9 mouse cellular contexts compared by ENCODE assay signal in genomic region chrX:110814592-110815548, GRCm38 (mm10). TPM values are rescaled to one million over a fixed set of nuclear protein-coding genes. Genes with fewer than 3 reads are reported as not detected.
DNase-seq lines count a peak whose midpoint lies in the region; ATAC-seq and TF ChIP-seq lines count a peak whose summit lies in the region.
"Had no signal": no experiment of that assay in that cellular context is flagged by ENCODE, and none has a peak within 500 bp of the region (broad histone marks: within the 10 kb centered on the region; RNA-seq: fewer than 3 reads in every experiment).

No protein-coding gene starts in this region.

- TF ChIP-seq CTCF in cortical plate, adult 2 months (IDR thresholded peaks at IDR 0.05; ENCODE audit: extremely low read depth, insufficient read depth, low read length) = no peak

- peak overlapping the region; percentile 34 for H3K4me3 ChIP-seq in kidney, embryonic 14.5 days (ENCODE audit: low read length)
- H3K4me3 ChIP-seq in cortical plate, adult 2 months (ENCODE audit: insufficient read depth, low read length) = peak overlapping the region; percentile 64
- H3K4me3 ChIP-seq in hindbrain, embryonic 11.5 days (ENCODE audit: low read depth, low read length) = peak overlapping the region; percentile 60
- peak overlapping the region; percentile 56 for H3K4me3 ChIP-seq in midbrain, embryonic 14.5 days (replicated peaks; ENCODE audit: low read depth, low read length)

- TF ChIP-seq POLR2A in cortical plate, adult 2 months (IDR thresholded peaks at IDR 0.05; ENCODE audit: extremely low read depth, insufficient read depth, low read length) = no peak

- peak; percentile 75 for ATAC-seq in kidney, embryonic 14.5 days (ENCODE audit: low FRiP score, low TSS enrichment)
- peak; percentile 17 for ATAC-seq in hindbrain, embryonic 11.5 days (ENCODE audit: low FRiP score)
- peak; percentile 19 for ATAC-seq in midbrain, embryonic 14.5 days (ENCODE audit: low FRiP score, low TSS enrichment)
- ATAC-seq in megakaryocyte-erythroid progenitor cell, adult 5-6 weeks (replicated peaks; ENCODE audit: low FRiP score, low TSS enrichment, poor library complexity, severe bottlenecking) = no peak

- 26% methylated on average over 52 of the region's 52 CpGs for WGBS in kidney, embryonic 14.5 days
- WGBS in hindbrain, embryonic 11.5 days = 12% methylated on average over 48 of the region's 52 CpGs
- WGBS in midbrain, embryonic 14.5 days = 22% methylated on average over 52 of the region's 52 CpGs

- no peaks in the 10 kb centered on the region for H3K4me1 ChIP-seq in kidney, embryonic 14.5 days (ENCODE audit: control insufficient read depth, insufficient read depth, low read length)
- no peaks in the 10 kb centered on the region for H3K4me1 ChIP-seq in cortical plate, adult 2 months (ENCODE audit: control insufficient read depth, insufficient read depth, low read length)
- no peaks in the 10 kb centered on the region for H3K4me1 ChIP-seq in hindbrain, embryonic 11.5 days (replicated peaks; ENCODE audit: control insufficient read depth, insufficient read depth, low read length)
- H3K4me1 ChIP-seq in midbrain, embryonic 14.5 days (ENCODE audit: control insufficient read depth, insufficient read depth, low read length) = no peaks in the 10 kb centered on the region

- H3K27me3 ChIP-seq in kidney, embryonic 14.5 days (ENCODE audit: control insufficient read depth, insufficient read depth, low read length) = peaks cover 23% of the 10 kb centered on the region; the same call in 1 of the 2 replicates
- no peaks in the 10 kb centered on the region for H3K27me3 ChIP-seq in hindbrain, embryonic 11.5 days (ENCODE audit: control insufficient read depth, insufficient read depth, low read length)
- H3K27me3 ChIP-seq in midbrain, embryonic 14.5 days (ENCODE audit: control insufficient read depth, insufficient read depth, low read length) = no peaks in the 10 kb centered on the region

- no peak overlapping the region for H3K9ac ChIP-seq in kidney, embryonic 14.5 days (ENCODE audit: low read depth, low read length)
- peak overlapping the region; percentile 74 for H3K9ac ChIP-seq in hindbrain, embryonic 11.5 days (ENCODE audit: low read depth, low read length)
- peak overlapping the region; percentile 80 for H3K9ac ChIP-seq in midbrain, embryonic 14.5 days (replicated peaks; ENCODE audit: low read length)

- no peaks in the 10 kb centered on the region for H3K36me3 ChIP-seq in kidney, embryonic 14.5 days (ENCODE audit: control insufficient read depth, insufficient read depth, low read length)
- H3K36me3 ChIP-seq in hindbrain, embryonic 11.5 days (ENCODE audit: control insufficient read depth, insufficient read depth, low read length) = no peaks in the 10 kb centered on the region
- no peaks in the 10 kb centered on the region for H3K36me3 ChIP-seq in midbrain, embryonic 14.5 days (ENCODE audit: control insufficient read depth, insufficient read depth, low read length)

- no peaks in the 10 kb centered on the region for H3K9me3 ChIP-seq in kidney, embryonic 14.5 days (ENCODE audit: control insufficient read depth, low read length)
- no peaks in the 10 kb centered on the region for H3K9me3 ChIP-seq in hindbrain, embryonic 11.5 days (ENCODE audit: control insufficient read depth, low read length)
- H3K9me3 ChIP-seq in midbrain, embryonic 14.5 days (ENCODE audit: control insufficient read depth, low read length) = no peaks in the 10 kb centered on the region

- DNase-seq in kidney, adult 18-20 months = no peak
- DNase-seq in hindbrain, embryonic 11.5 days (ENCODE audit: low spot score) = peak; percentile 41
- DNase-seq in midbrain, embryonic 14.5 days = no peak
- no peak for DNase-seq in urinary bladder, adult 18-20 months (ENCODE audit: low spot score in 2 of 2)
- DNase-seq in adrenal gland, adult 18-20 months (ENCODE audit: low spot score in 2 of 2) = no peak

- peak overlapping the region; percentile 59 for H3K4me2 ChIP-seq in kidney, embryonic 14.5 days (replicated peaks; ENCODE audit: low read depth, low read length)
- H3K4me2 ChIP-seq in hindbrain, embryonic 11.5 days (replicated peaks; ENCODE audit: low read depth, low read length) = peak overlapping the region; percentile 41
- peak overlapping the region; percentile 54 for H3K4me2 ChIP-seq in midbrain, embryonic 14.5 days (ENCODE audit: low read length)

- H3K27ac ChIP-seq in kidney, embryonic 14.5 days (ENCODE audit: low read depth, low read length) = no peak overlapping the region
- H3K27ac ChIP-seq in cortical plate, adult 2 months (ENCODE audit: insufficient read depth, low read length) = no peak overlapping the region; the same call in 1 of the 2 replicates
- H3K27ac ChIP-seq in hindbrain, embryonic 11.5 days (ENCODE audit: low read depth, low read length) = peak overlapping the region; percentile 89
- H3K27ac ChIP-seq in midbrain, embryonic 14.5 days (replicated peaks; ENCODE audit: low read depth, low read length) = peak overlapping the region; percentile 92

RNA-seq across cellular contexts. Expression of gene Pou3f4, which starts 0.8 kb away (rescaled TPM):
- polyA plus RNA-seq in kidney, embryonic 14.5 days (2014; fragmentation: Nextera tagmentation; extraction: Ambion mirVana) = 0.23 and 0.31 TPM in 2 replicates
- polyA plus RNA-seq in cortical plate, adult 2 months (2012; rRNA removed) = 5.6 and 8.5 TPM in 2 replicates
- polyA plus RNA-seq in hindbrain, embryonic 11.5 days (2014; fragmentation: Nextera tagmentation; extraction: Ambion mirVana) = 18.1 and 28.1 TPM in 2 replicates
- polyA plus RNA-seq in midbrain, embryonic 14.5 days (2014; fragmentation: Nextera tagmentation; extraction: Ambion mirVana) = 36.5 and 47.2 TPM in 2 replicates
- not detected in 2 replicates for total RNA-seq in megakaryocyte-erythroid progenitor cell, adult 5-6 weeks (2014; fragmentation: Nextera tagmentation)
- total RNA-seq in megakaryocyte-erythroid progenitor cell, adult 5-6 weeks (2017) = not detected in 2 replicates
- not detected for total RNA-seq in adrenal gland, adult 18-20 months (2021)
- total RNA-seq: hematopoietic stem cell, adult 5-6 weeks had no signal

Comparison
In these comparisons a context has a peak if more than half of its experiments do, and no peak if none do; other contexts are left out.
1. H3K27ac ChIP-seq: peak in hindbrain, embryonic 11.5 days (single experiment) and midbrain, embryonic 14.5 days (single experiment); none in kidney, embryonic 14.5 days (single experiment) and cortical plate, adult 2 months (single experiment).
2. Peak in every context shown above with its lines, with median percentiles within 50 percentile points of each other: H3K4me2 ChIP-seq and H3K4me3 ChIP-seq.